Mouse (Mus musculus) liver, adult 2 months (tissue): ENCODE results near the gene 2610528J11Rik. TPM values are rescaled to one million over a fixed set of nuclear protein-coding genes. Genes with fewer than 3 reads are reported as not detected.

Experiments used
- DNase-seq: peaks from one replicate; pipeline ENCODE4 v3.0.0-alpha.2; 2011; ENCODE audit warnings: low read depth, low spot score; ENCODE audit errors: extremely low read depth
- H3K27ac ChIP-seq: fragments of 200-500 bp; replicated peaks from 2 replicates; pipeline ENCODE4 v1.5.1; 2012; ENCODE audit warnings: low read depth, mild to moderate bottlenecking, control low read depth, inconsistent platforms, low read length; ENCODE audit not compliant: insufficient read depth
- H3K27me3 ChIP-seq: fragments of 200-500 bp; 2 replicates; pipeline ENCODE4 v1.6.1; 2012; ENCODE audit warnings: mild to moderate bottlenecking, moderate library complexity, low read length, inconsistent platforms; ENCODE audit not compliant: control insufficient read depth, insufficient read depth
- H3K36me3 ChIP-seq: fragments of 200-500 bp; 2 replicates; pipeline ENCODE4 v1.6.1; 2012; ENCODE audit warnings: low read length, inconsistent platforms; ENCODE audit not compliant: control insufficient read depth, insufficient read depth
- H3K4me1 ChIP-seq: fragments of 200-500 bp; 2 replicates; pipeline ENCODE4 v1.6.1; 2011; ENCODE audit warnings: low read length; ENCODE audit not compliant: control insufficient read depth, insufficient read depth
- H3K4me3 ChIP-seq: fragments of 200-500 bp; 2 replicates; pipeline ENCODE4 v1.5.1; 2011; ENCODE audit warnings: low read depth, mild to moderate bottlenecking, control low read depth, low read length, moderate library complexity; ENCODE audit not compliant: insufficient read depth
- H3K79me2 ChIP-seq: fragments of 200-500 bp; 2 replicates; pipeline ENCODE4 v1.6.1; 2012; ENCODE audit warnings: inconsistent platforms, mild to moderate bottlenecking, low read length, moderate library complexity; ENCODE audit not compliant: control insufficient read depth, insufficient read depth
- H3K9ac ChIP-seq: fragments of 200-500 bp; 2 replicates; pipeline ENCODE4 v1.6.1; 2012; ENCODE audit warnings: low read depth, mild to moderate bottlenecking, control low read depth, inconsistent platforms, low read length
- CTCF ChIP-seq: fragments of 200-500 bp; IDR thresholded peaks from 2 replicates; pipeline ENCODE4 v1.5.1; 2011; ENCODE audit warnings: low read depth, low read length, control low read depth
- POLR2A ChIP-seq: fragments of 200-500 bp; IDR thresholded peaks from 2 replicates; pipeline ENCODE4 v1.6.1; 2011; ENCODE audit warnings: low read length, control low read depth; ENCODE audit not compliant: insufficient read depth; ENCODE audit errors: extremely low read depth
- WGBS: fragments of 180-500 bp; shearing (Covaris S2); methylation state at CpG from one replicate; pipeline ENCODE4 v1.1.7; 2018; 5-methylcytosine and 5-hydroxymethylcytosine counted together
- polyA plus RNA-seq: library from polyadenylated mRNA; depleted of rRNA; stranded (reverse); fragments of >200 nt; gene quantifications from 2 replicates; pipeline ENCODE4 v1.2.3, GENCODE M21; 2012; rRNA removed
- total RNA-seq: library from RNA; depleted of rRNA; stranded (reverse); fragments of >200 nt; gene quantifications from 2 replicates; pipeline ENCODE4 v1.2.3, GENCODE M21; 2014; rRNA removed

2610528J11Rik gene
- total RNA-seq (19.8 and 21.5 TPM in 2 replicates), polyA plus RNA-seq (52.6 and 54.6 TPM in 2 replicates)

DNA sequence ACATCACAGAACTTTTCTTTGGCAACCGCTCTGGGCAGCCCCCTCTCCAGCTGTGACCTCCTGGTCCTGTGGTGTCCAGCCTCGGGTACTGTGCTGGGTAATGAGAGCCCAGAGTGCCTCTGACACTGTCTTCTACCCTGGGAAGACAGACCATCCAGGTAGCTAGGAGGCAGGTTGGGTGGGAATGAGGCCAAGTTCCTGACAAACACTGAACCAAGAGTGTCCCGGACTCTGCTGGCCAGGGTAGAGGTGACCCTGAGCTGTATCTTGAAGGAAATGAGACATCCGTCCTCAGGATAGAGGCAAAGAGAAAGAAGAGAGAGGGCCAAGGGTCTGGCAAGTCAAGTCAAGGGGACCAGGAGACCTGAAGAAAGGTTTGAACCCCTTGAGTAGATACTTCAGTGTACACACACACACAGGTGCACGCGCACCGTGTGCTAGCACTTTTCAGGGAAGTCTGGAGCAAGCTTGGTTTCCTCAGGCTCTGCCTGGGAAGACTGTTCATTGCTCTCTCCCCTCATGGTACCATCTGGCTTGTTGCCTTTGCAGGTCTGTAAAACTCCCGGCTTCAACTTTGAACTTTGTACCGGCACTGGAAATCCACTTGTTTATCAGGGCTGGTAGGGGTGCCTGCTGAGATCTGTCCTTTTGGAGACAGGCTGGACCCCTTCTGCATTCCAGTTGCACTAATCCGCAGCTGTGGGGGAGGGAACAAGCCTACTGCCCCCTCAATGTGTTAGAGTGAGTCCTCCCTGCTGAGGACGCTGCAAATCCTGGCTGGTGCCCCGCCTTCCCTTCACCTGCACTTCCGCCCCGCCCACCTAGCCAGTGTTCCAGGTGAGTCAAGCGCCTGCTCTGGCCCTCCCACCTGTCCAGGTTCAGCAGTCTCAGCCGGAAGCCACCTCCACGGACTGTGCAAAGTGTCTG lies at the start of gene 2610528J11Rik:
Gene 2610528J11Rik (plus strand): TSS at position 592 of the 927 bp plus-strand sequence.
- peak within 1 kb of the TSS; percentile 71 for H3K9ac ChIP-seq
- peak; percentile 90 for DNase-seq
- no peaks in the 10 kb centered on the region for H3K79me2 ChIP-seq
- 0 out of 2 replicates have a peak, but pooled peaks have one; percentile 3 for TF ChIP-seq POLR2A
- TF ChIP-seq CTCF: no peak
- 22% methylated on average over 17 of the region's 17 CpGs for WGBS
- H3K27me3 ChIP-seq: no peaks in the 10 kb centered on the region
- peak within 1 kb of the TSS; percentile 94 for H3K27ac ChIP-seq
- H3K4me3 ChIP-seq: peak within 1 kb of the TSS; percentile 73
- peaks cover 8% of the 10 kb centered on the region for H3K4me1 ChIP-seq
- H3K36me3 ChIP-seq: no peaks in the 10 kb centered on the region

DNA sequence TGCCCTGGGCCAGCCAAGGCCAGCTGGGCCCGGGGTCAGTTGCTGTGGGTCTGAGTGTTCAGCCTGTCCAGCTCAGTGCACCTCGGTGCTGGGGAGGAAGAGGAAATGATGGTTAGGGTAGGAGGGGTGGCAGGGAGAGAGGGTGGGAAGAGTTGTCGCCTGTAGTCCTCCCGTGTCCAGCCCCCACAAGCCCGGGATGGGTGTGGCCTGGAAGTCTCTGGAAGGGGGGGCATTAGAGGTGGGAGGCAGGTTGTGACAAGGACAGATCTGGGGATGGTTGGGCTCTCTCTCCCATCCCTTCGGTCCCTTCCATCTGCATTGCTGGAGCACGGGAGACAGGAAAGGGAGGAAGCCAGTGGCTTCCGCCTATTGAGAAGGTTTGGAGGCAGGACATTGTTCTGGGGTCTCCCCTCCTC lies 37.1 kb upstream of the 2610528J11Rik start, which contains the start of gene Tie1:
Gene Tie1 (minus strand): TSS at position 345 of the 416 bp plus-strand sequence.
- 0 out of 2 replicates have a peak, but pooled peaks have one; percentile 24 for TF ChIP-seq POLR2A
- no peak for TF ChIP-seq CTCF
- H3K9ac ChIP-seq: peak within 1 kb of the TSS; percentile 7
- peak within 1 kb of the TSS; percentile 50 for H3K27ac ChIP-seq
- no peaks in the 10 kb centered on the region for H3K36me3 ChIP-seq
- WGBS: 73% methylated on average over 8 of the region's 8 CpGs
- no peaks in the 10 kb centered on the region for H3K79me2 ChIP-seq
- peaks cover 3% of the 10 kb centered on the region for H3K4me1 ChIP-seq
- DNase-seq: no peak
- H3K4me3 ChIP-seq: peak within 1 kb of the TSS; percentile 32
- H3K27me3 ChIP-seq: no peaks in the 10 kb centered on the region

DNA sequence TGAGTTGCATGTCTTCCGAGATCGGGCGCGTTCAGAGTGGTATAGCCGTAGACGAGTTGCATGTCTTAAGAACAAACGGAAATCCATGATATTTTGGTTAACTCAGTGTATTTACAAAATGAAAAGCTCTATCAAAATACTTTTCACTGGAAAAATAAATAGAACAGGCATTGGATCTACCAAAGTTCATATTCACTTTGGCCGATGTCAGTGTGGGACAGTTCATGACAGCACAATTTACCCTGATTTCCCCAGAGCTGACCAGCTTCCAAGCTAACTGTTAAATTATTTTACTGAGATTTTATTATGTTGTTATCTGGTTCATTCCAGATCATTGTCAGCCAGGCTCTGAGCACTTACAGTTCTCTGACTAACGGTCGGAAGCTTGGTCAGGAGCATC lies 36.3 kb upstream of the 2610528J11Rik start:
- Histone ChIP-seq H3K36me3 (no peaks in the 10 kb centered on the region), H3K9ac (peak overlapping the region; percentile 3), H3K79me2 (no peaks in the 10 kb centered on the region), H3K4me3 (no peak overlapping the region), H3K4me1 (peaks cover 3% of the 10 kb centered on the region), H3K27ac (peak overlapping the region; percentile 50), H3K27me3 (no peaks in the 10 kb centered on the region)
- peak; percentile 91 for DNase-seq
- TF ChIP-seq CTCF: no peak
- no peak for TF ChIP-seq POLR2A
- 24% methylated on average over 10 of the region's 10 CpGs for WGBS

DNA sequence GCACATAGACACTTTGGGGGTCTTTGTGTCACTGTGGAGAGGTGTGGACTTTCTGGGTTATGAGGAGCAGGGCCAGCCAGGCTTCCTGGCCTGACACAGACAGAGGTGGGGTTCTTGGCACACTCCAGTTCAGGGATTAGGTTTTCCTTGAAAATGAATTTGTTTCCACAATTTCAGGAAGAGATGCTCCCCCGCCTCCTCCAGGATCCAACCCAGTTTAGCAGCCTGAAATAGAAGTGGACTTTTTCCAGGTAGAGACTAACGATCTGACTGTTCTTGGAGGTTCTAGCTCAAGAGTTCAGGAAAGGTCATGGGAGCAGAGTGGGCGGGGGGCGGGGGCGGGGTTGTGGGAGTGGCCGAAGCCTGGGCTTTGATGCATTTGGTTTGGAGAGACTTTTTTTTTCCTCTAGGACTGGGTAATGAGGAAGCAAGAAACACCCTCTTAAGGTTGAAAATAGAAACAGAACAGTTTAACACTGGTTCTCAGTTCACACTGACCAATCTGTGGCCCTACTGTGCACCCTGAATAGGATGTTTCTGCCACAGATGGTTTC lies 26.6 kb upstream of the 2610528J11Rik start:
- H3K27ac ChIP-seq: peak overlapping the region; percentile 91
- peak; percentile 87 for DNase-seq
- H3K27me3 ChIP-seq: no peaks in the 10 kb centered on the region
- no peaks in the 10 kb centered on the region for H3K79me2 ChIP-seq
- WGBS: 14% methylated on average over 6 of the region's 6 CpGs
- no peaks in the 10 kb centered on the region for H3K36me3 ChIP-seq
- no peak overlapping the region for H3K9ac ChIP-seq
- H3K4me1 ChIP-seq: peaks cover 7% of the 10 kb centered on the region
- H3K4me3 ChIP-seq: no peak overlapping the region
- TF ChIP-seq CTCF: no peak
- no peak for TF ChIP-seq POLR2A

- H3K27ac ChIP-seq: peak overlapping the region; percentile 41; the same call in 1 of the 2 replicates
- no peaks in the 10 kb centered on the region for H3K79me2 ChIP-seq
- H3K4me3 ChIP-seq: no peak overlapping the region
- H3K36me3 ChIP-seq: no peaks in the 10 kb centered on the region
- no peak for TF ChIP-seq POLR2A
- no peak overlapping the region for H3K9ac ChIP-seq
- H3K4me1 ChIP-seq: peaks cover 7% of the 10 kb centered on the region
- 47% methylated on average over 9 of the region's 9 CpGs for WGBS
- peak; percentile 52 for DNase-seq
- no peaks in the 10 kb centered on the region for H3K27me3 ChIP-seq
Observed at GRCm38 (mm10) chr4:118500792-118501191, 26.0 kb upstream of the 2610528J11Rik start.
